Mouse (Mus musculus) MEL (cell line): ENCODE data around the gene Cdpf1. TPM values are rescaled to one million over a fixed set of nuclear protein-coding genes. Genes with fewer than 3 reads are reported as not detected.

ENCODE experiments used
- DNase-seq: peaks from one replicate; pipeline ENCODE4 v3.0.0; 2011; ENCODE audit warnings: low read depth, low spot score
- H3K27ac ChIP-seq: 2 replicates; pipeline ENCODE4 v1.5.1; 2012; ENCODE audit warnings: low read depth, mild to moderate bottlenecking, control low read depth, low read length, moderate library complexity; ENCODE audit not compliant: control insufficient read depth
- H3K27me3 ChIP-seq, 2 experiments: fragments of 150-350 bp in 1 of 2; sonication (generic) in 1 of 2; 2 replicates each; pipeline ENCODE4 v1.6.1; 2012; ENCODE audit warnings: low read length in 2 of 2, mild to moderate bottlenecking in 2 of 2, improper control_type of control experiment in 1 of 2, moderate library complexity in 1 of 2; ENCODE audit not compliant: insufficient read depth in 2 of 2, control insufficient read depth in 1 of 2
- H3K36me3 ChIP-seq, 2 experiments: 2 replicates each; pipeline ENCODE4 v1.6.1; 2012 to 2014; ENCODE audit warnings: low read length in 2 of 2, improper control_type of control experiment in 1 of 2, inconsistent platforms in 1 of 2, mild to moderate bottlenecking in 1 of 2; ENCODE audit not compliant: insufficient read depth in 2 of 2, control insufficient read depth in 1 of 2
- H3K4me1 ChIP-seq, 2 experiments: fragments of 150-350 bp in 1 of 2; sonication (generic) in 1 of 2; 2 replicates each; pipeline ENCODE4 v1.6.1; 2012; ENCODE audit warnings: low read length in 2 of 2, improper control_type of control experiment in 1 of 2, mild to moderate bottlenecking in 1 of 2; ENCODE audit not compliant: insufficient read depth in 2 of 2, control insufficient read depth in 1 of 2
- H3K4me3 ChIP-seq, 2 experiments: fragments of 150-350 bp in 1 of 2; sonication (generic) in 1 of 2; 2 replicates each; pipeline ENCODE4 v1.5.1; 2012; ENCODE audit warnings: low read depth in 2 of 2, low read length in 2 of 2, mild to moderate bottlenecking in 2 of 2, moderate library complexity in 2 of 2, control low read depth in 1 of 2, improper control_type of control experiment in 1 of 2; ENCODE audit not compliant: control insufficient read depth in 1 of 2, insufficient read depth in 1 of 2
- H3K79me2 ChIP-seq: 2 replicates; pipeline ENCODE4 v1.6.1; 2012; ENCODE audit warnings: mild to moderate bottlenecking, low read length, moderate library complexity; ENCODE audit not compliant: control insufficient read depth, poor library complexity, insufficient read depth
- H3K9ac ChIP-seq: 2 replicates; pipeline ENCODE4 v1.6.1; 2012; ENCODE audit warnings: low read depth, mild to moderate bottlenecking, control low read depth, low read length, moderate library complexity; ENCODE audit not compliant: control insufficient read depth, poor library complexity, severe bottlenecking
- H3K9me3 ChIP-seq: fragments of 150-350 bp; sonication (generic); replicated peaks from 2 replicates; pipeline ENCODE4 v1.6.1; 2012; ENCODE audit warnings: mild to moderate bottlenecking, low read length, improper control_type of control experiment, moderate library complexity; ENCODE audit not compliant: insufficient read depth
- BHLHE40 ChIP-seq: IDR thresholded peaks from 2 replicates; pipeline ENCODE4 v1.6.1; 2012; ENCODE audit warnings: low read depth, mild to moderate bottlenecking, inconsistent platforms, low read length, improper control_type of control experiment, borderline replicate concordance
- CTCF ChIP-seq, 3 experiments: IDR thresholded peaks in 2 of 3; conservative IDR thresholded peaks in 1 of 3; 2 replicates each; pipeline ENCODE4 v1.5.1; 2011 to 2012; ENCODE audit warnings: low read length in 3 of 3, low read depth in 2 of 3, mild to moderate bottlenecking in 2 of 3, improper control_type of control experiment in 1 of 3, inconsistent platforms in 1 of 3, mixed read lengths in 1 of 3, moderate library complexity in 1 of 3; ENCODE audit not compliant: control insufficient read depth in 1 of 3, insufficient read depth in 1 of 3, poor library complexity in 1 of 3, severe bottlenecking in 1 of 3
- EP300 ChIP-seq, 2 experiments: IDR thresholded peaks; 2 replicates each; pipeline ENCODE4 v1.6.1; 2011; ENCODE audit warnings: improper control_type of control experiment in 2 of 2, low read length in 2 of 2, low read depth in 1 of 2, mild to moderate bottlenecking in 1 of 2
- ETS1 ChIP-seq: IDR thresholded peaks from 2 replicates; pipeline ENCODE4 v1.6.1; 2012; ENCODE audit warnings: low read depth, mild to moderate bottlenecking, inconsistent platforms, low read length, improper control_type of control experiment, moderate library complexity
- GABPA ChIP-seq: IDR thresholded peaks from 2 replicates; pipeline ENCODE4 v1.6.1; 2012; ENCODE audit warnings: low read depth, mild to moderate bottlenecking, inconsistent platforms, low read length, improper control_type of control experiment, moderate library complexity
- GATA1 ChIP-seq: IDR thresholded peaks from 2 replicates; pipeline ENCODE4 v1.6.1; 2011; ENCODE audit warnings: low read depth, low read length, improper control_type of control experiment
- HCFC1 ChIP-seq: IDR thresholded peaks from 2 replicates; pipeline ENCODE4 v1.6.1; 2012; ENCODE audit warnings: low read depth, mild to moderate bottlenecking, inconsistent platforms, low read length, improper control_type of control experiment, moderate library complexity
- JUND ChIP-seq: IDR thresholded peaks from 2 replicates; pipeline ENCODE4 v1.6.1; 2011; ENCODE audit warnings: low read depth, mild to moderate bottlenecking, improper control_type of control experiment, low read length
- KAT2A ChIP-seq: conservative IDR thresholded peaks from 2 replicates; pipeline ENCODE4 v1.6.1; 2012; ENCODE audit warnings: low read depth, low read length, improper control_type of control experiment, inconsistent platforms
- MAX ChIP-seq: IDR thresholded peaks from 2 replicates; pipeline ENCODE4 v1.6.1; 2011; ENCODE audit warnings: low read length, improper control_type of control experiment
- MXI1 ChIP-seq: IDR thresholded peaks from 2 replicates; pipeline ENCODE4 v1.6.1; 2011; ENCODE audit warnings: mild to moderate bottlenecking, low read depth, low read length, improper control_type of control experiment
- MYB ChIP-seq: IDR thresholded peaks from 2 replicates; pipeline ENCODE4 v1.6.1; 2011; ENCODE audit warnings: mild to moderate bottlenecking, low read depth, low read length, improper control_type of control experiment
- MYC ChIP-seq: IDR thresholded peaks from 2 replicates; pipeline ENCODE4 v1.6.1; 2011; ENCODE audit warnings: low read depth, mild to moderate bottlenecking, low read length, improper control_type of control experiment, moderate library complexity
- NRF1 ChIP-seq: IDR thresholded peaks from 2 replicates; pipeline ENCODE4 v1.6.1; 2014; ENCODE audit warnings: low read depth, mild to moderate bottlenecking, inconsistent platforms, low read length, improper control_type of control experiment, moderate library complexity; ENCODE audit not compliant: poor library complexity, insufficient read depth, severe bottlenecking
- POLR2A ChIP-seq, 2 experiments: IDR thresholded peaks; 2 replicates each; pipeline ENCODE4 v1.6.1; 2011 to 2012; ENCODE audit warnings: low read length in 2 of 2, mild to moderate bottlenecking in 2 of 2, control low read depth in 1 of 2, improper control_type of control experiment in 1 of 2, low read depth in 1 of 2, moderate library complexity in 1 of 2; ENCODE audit not compliant: control insufficient read depth in 1 of 2, insufficient read depth in 1 of 2, poor library complexity in 1 of 2
- RAD21 ChIP-seq: IDR thresholded peaks from 2 replicates; pipeline ENCODE4 v1.6.1; 2011; ENCODE audit warnings: mild to moderate bottlenecking, low read depth, low read length, improper control_type of control experiment
- RCOR1 ChIP-seq: IDR thresholded peaks from 2 replicates; pipeline ENCODE4 v1.6.1; 2012; ENCODE audit warnings: low read depth, mild to moderate bottlenecking, inconsistent platforms, low read length, improper control_type of control experiment
- SMC3 ChIP-seq: IDR thresholded peaks from 2 replicates; pipeline ENCODE4 v1.6.1; 2011; ENCODE audit warnings: low read depth, low read length, improper control_type of control experiment
- TAL1 ChIP-seq: IDR thresholded peaks from 2 replicates; pipeline ENCODE4 v1.6.1; 2012; ENCODE audit warnings: mild to moderate bottlenecking, inconsistent platforms, low read length, moderate library complexity, mixed read lengths
- TBP ChIP-seq: IDR thresholded peaks from 2 replicates; pipeline ENCODE4 v1.8.0; 2011; ENCODE audit warnings: low read depth, low read length, improper control_type of control experiment
- TCF12 ChIP-seq: IDR thresholded peaks from 2 replicates; pipeline ENCODE4 v1.6.1; 2014; ENCODE audit warnings: low read depth, mild to moderate bottlenecking, inconsistent platforms, low read length, improper control_type of control experiment, moderate library complexity
- UBTF ChIP-seq: IDR thresholded peaks from 2 replicates; pipeline ENCODE4 v1.6.1; 2012; ENCODE audit warnings: low read depth, mild to moderate bottlenecking, inconsistent platforms, low read length, improper control_type of control experiment, moderate library complexity, borderline replicate concordance; ENCODE audit not compliant: insufficient read depth
- ZKSCAN1 ChIP-seq: IDR thresholded peaks from 2 replicates; pipeline ENCODE4 v1.6.1; 2012; ENCODE audit warnings: low read depth, mild to moderate bottlenecking, inconsistent platforms, low read length, improper control_type of control experiment, moderate library complexity
- ZMIZ1 ChIP-seq: IDR thresholded peaks from 2 replicates; pipeline ENCODE4 v1.6.1; 2012; ENCODE audit warnings: low read depth, mild to moderate bottlenecking, inconsistent platforms, low read length, improper control_type of control experiment, moderate library complexity
- ZNF384 ChIP-seq: IDR thresholded peaks from 2 replicates; pipeline ENCODE4 v1.6.1; 2012; ENCODE audit warnings: low read depth, mild to moderate bottlenecking, inconsistent platforms, low read length, improper control_type of control experiment
- polyA plus RNA-seq, 2 experiments: library from polyadenylated mRNA; stranded (reverse) in 1 of 2; unstranded in 1 of 2; fragments of >175 nt in 1 of 2; fragments of >200 nt in 1 of 2; gene quantifications; 2 replicates each; pipeline versions ENCODE4 v1.2.1 to v1.2.4; 2012; ENCODE audit warnings: low replicate concordance in 2 of 2, low read depth in 1 of 2; ENCODE audit not compliant: insufficient read length in 2 of 2, insufficient read depth in 1 of 2, missing spikeins in 1 of 2
- total RNA-seq: library from RNA; depleted of rRNA; stranded (reverse); fragments of 300-350 nt; gene quantifications from 2 replicates; pipeline ENCODE4 v1.2.3, GENCODE M21; 2012

The Cdpf1 gene
- total and polyA plus RNA-seq, 3 experiments: 30.5 to 44.0 TPM; not detected in 1

GRCm38 (mm10) chr15:85775001-85775400 lies 36.5 kb downstream of the Cdpf1 start:
- no peak overlapping the region for H3K9ac ChIP-seq
- H3K4me3 ChIP-seq: no peak overlapping the region
- H3K4me1 ChIP-seq: no peaks in the 10 kb centered on the region
- H3K9me3 ChIP-seq: no peaks in the 10 kb centered on the region
- no peaks in the 10 kb centered on the region for H3K36me3 ChIP-seq
- no peaks in the 10 kb centered on the region for H3K79me2 ChIP-seq
- no peaks in the 10 kb centered on the region for H3K27me3 ChIP-seq
- no peak overlapping the region for H3K27ac ChIP-seq
- TF ChIP-seq MAX (no peak), TBP (no peak), MYC (no peak), EP300 (IDR thresholded peaks at IDR 0.05; ENCODE audit: low read depth in 1 of 2, low read length in 2 of 2) (no peak), JUND (no peak), KAT2A (no peak), ZKSCAN1 (no peak), MYB (no peak), POLR2A (IDR thresholded peaks at IDR 0.05; ENCODE audit: control insufficient read depth in 1 of 2, insufficient read depth in 1 of 2, low read depth in 1 of 2, low read length in 2 of 2, poor library complexity in 1 of 2) (no peak), HCFC1 (no peak), GATA1 (no peak), NRF1 (no peak), TCF12 (no peak), ZMIZ1 (no peak), GABPA (no peak), RCOR1 (no peak), TAL1 (no peak)
- DNase-seq: no peak

GRCm38 (mm10) chr15:85774419-85774818 lies 37.1 kb downstream of the Cdpf1 start:
- no peak overlapping the region for H3K4me3 ChIP-seq
- no peaks in the 10 kb centered on the region for H3K36me3 ChIP-seq
- no peak overlapping the region for H3K9ac ChIP-seq
- H3K4me1 ChIP-seq: no peaks in the 10 kb centered on the region
- no peaks in the 10 kb centered on the region for H3K79me2 ChIP-seq
- no peak for TF ChIP-seq TBP
- no peak for TF ChIP-seq RAD21
- no peak for TF ChIP-seq GATA1
- no peak for TF ChIP-seq NRF1
- no peak for TF ChIP-seq MXI1
- TF ChIP-seq BHLHE40: no peak
- no peak for TF ChIP-seq HCFC1
- TF ChIP-seq TCF12: no peak
- no peak for TF ChIP-seq CTCF (IDR thresholded peaks at IDR 0.05 in 2 of 3, conservative IDR thresholded peaks at IDR 0.05 in 1 of 3; ENCODE audit: control insufficient read depth in 1 of 3, insufficient read depth in 1 of 3, low read depth in 2 of 3, low read length in 3 of 3, poor library complexity in 1 of 3, severe bottlenecking in 1 of 3)
- no peak for TF ChIP-seq ZNF384
- no peak for TF ChIP-seq ETS1
- TF ChIP-seq TAL1: no peak
- no peak for TF ChIP-seq UBTF
- no peak for TF ChIP-seq SMC3
- TF ChIP-seq GABPA: no peak
- no peak for TF ChIP-seq MYC
- TF ChIP-seq, all 39 proteins: peak for 0
- Histone ChIP-seq H3K9me3 (no peaks in the 10 kb centered on the region), H3K27me3 (no peaks in the 10 kb centered on the region), H3K27ac (no peak overlapping the region)
- no peak for DNase-seq
